Mouse (Mus musculus): ENCODE measurements around the gene B4galt3. TPM values are rescaled to one million over a fixed set of nuclear protein-coding genes. Genes with fewer than 3 reads are reported as not detected.
A peak's percentile ranks its signal among the peaks of the same experiment; 100 is the strongest.

The B4galt3 gene
- polyA plus RNA-seq, 1 experiment from 2014 or later = 27.0 TPM

DNA sequence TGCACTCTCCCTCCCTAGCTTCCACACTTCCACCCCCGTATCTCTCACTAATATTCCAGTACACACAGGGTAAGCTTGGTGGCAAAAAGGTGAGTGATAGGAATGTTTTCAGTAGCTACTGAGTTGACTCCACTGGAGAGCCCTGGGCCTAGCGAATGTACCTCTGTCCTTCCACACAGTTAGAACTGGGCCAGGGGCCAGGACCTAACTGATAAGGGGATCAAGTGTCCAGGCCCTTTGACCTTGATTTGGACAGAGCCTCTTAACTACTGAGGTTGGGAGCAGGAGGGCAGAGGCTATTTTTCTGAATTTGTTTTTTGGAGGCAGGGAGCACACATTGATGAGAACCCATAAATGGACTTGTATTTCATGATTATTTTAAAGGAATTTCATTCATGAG lies 46.3 kb upstream of the B4galt3 start:
- Histone ChIP-seq H3K4me1 (replicated peaks; ENCODE audit: control insufficient read depth, insufficient read depth, low read length) (peaks cover 10% of the 10 kb centered on the region), H3K4me3 (ENCODE audit: low read depth, low read length) (no peak overlapping the region), H3K9me3 (ENCODE audit: control insufficient read depth) (no peaks in the 10 kb centered on the region), H3K4me2 (replicated peaks; ENCODE audit: low read depth) (no peak overlapping the region), H3K27me3 (replicated peaks; ENCODE audit: control insufficient read depth, insufficient read depth, low read length) (no peaks in the 10 kb centered on the region), H3K9ac (ENCODE audit: low read depth, low read length) (no peak overlapping the region), H3K27ac (ENCODE audit: low read depth, low read length) (no peak overlapping the region), H3K36me3 (ENCODE audit: control insufficient read depth, insufficient read depth) (peaks cover 18% of the 10 kb centered on the region)
- WGBS = 70% methylated on average over 2 of the region's 2 CpGs
- ATAC-seq = no peak
- TF ChIP-seq CTCF (IDR thresholded peaks at IDR 0.05; ENCODE audit: low read depth) = no peak

DNA sequence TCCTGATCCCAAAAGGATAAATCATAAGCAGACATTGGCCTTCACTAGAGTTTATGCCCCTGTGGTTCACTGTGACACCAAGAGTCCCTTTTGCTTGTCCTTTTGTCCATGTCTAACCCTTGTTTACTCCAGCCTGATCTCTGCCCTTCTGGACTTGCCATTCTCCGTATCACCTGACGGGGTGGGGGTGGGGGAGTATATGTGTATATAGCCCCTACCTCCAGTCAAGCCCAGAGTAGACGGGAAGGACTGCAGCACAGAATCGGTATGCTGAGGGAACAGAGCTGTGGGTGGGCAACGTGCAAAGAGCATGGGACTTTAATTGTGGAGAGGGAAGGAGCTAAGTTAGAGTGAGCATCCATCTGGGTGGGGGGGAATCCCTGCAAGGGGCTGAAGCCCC lies 45.3 kb upstream of the B4galt3 start, which contains the start of gene Apoa2:
Gene Apoa2, plus strand, starts transcription at position 198 of the 400 bp plus-strand sequence.
- Histone ChIP-seq H3K36me3 (ENCODE audit: control insufficient read depth, insufficient read depth) (peaks cover 7% of the 10 kb centered on the region), H3K4me3 (ENCODE audit: low read depth, low read length) (no peak within 1 kb of the TSS), H3K9ac (ENCODE audit: low read depth, low read length) (no peak within 1 kb of the TSS), H3K4me2 (replicated peaks; ENCODE audit: low read depth) (no peak within 1 kb of the TSS), H3K9me3 (ENCODE audit: control insufficient read depth) (no peaks in the 10 kb centered on the region), H3K27me3 (replicated peaks; ENCODE audit: control insufficient read depth, insufficient read depth, low read length) (no peaks in the 10 kb centered on the region), H3K27ac (ENCODE audit: low read depth, low read length) (no peak within 1 kb of the TSS), H3K4me1 (replicated peaks; ENCODE audit: control insufficient read depth, insufficient read depth, low read length) (peaks cover 10% of the 10 kb centered on the region)
- ATAC-seq = no peak
- WGBS = 61% methylated on average over 5 of the region's 5 CpGs
- no peak for TF ChIP-seq CTCF (IDR thresholded peaks at IDR 0.05; ENCODE audit: low read depth)

DNA sequence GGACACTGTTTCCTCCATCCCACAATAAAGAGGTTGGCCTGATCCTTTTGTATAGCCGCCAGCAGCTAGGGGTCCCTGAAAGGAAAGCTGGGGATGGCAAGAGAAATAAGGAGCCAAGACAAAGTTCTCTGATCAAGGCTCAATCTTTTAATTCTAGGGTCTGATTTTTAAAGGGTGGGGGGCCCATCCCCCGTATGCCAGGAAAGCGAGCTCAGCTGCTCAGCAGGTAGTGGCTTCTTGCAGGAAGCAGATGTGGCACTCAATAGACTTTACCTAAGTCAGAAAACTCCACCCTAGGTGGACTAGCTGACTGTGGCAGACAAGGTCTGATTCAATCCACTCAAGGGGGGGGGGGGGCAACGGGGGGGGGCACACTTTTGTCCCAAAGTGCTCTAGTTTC lies 43.3 kb upstream of the B4galt3 start:
- no peak for ATAC-seq
- no peaks in the 10 kb centered on the region for H3K9me3 ChIP-seq (ENCODE audit: control insufficient read depth)
- TF ChIP-seq CTCF (IDR thresholded peaks at IDR 0.05; ENCODE audit: low read depth) = no peak
- no peak overlapping the region for H3K4me3 ChIP-seq (ENCODE audit: low read depth, low read length)
- no peak overlapping the region for H3K27ac ChIP-seq (ENCODE audit: low read depth, low read length)
- H3K36me3 ChIP-seq (ENCODE audit: control insufficient read depth, insufficient read depth) = no peaks in the 10 kb centered on the region
- no peaks in the 10 kb centered on the region for H3K27me3 ChIP-seq (replicated peaks; ENCODE audit: control insufficient read depth, insufficient read depth, low read length)
- WGBS = 60% methylated on average over 4 of the region's 4 CpGs
- H3K4me1 ChIP-seq (replicated peaks; ENCODE audit: control insufficient read depth, insufficient read depth, low read length) = 0 out of 2 replicates have a peak, but pooled peaks cover 2% of the 10 kb centered on the region
- no peak overlapping the region for H3K4me2 ChIP-seq (replicated peaks; ENCODE audit: low read depth)
- no peak overlapping the region for H3K9ac ChIP-seq (ENCODE audit: low read depth, low read length)

- Histone ChIP-seq H3K9ac (ENCODE audit: low read depth, low read length) (no peak overlapping the region), H3K27me3 (replicated peaks; ENCODE audit: control insufficient read depth, insufficient read depth, low read length) (no peaks in the 10 kb centered on the region), H3K36me3 (ENCODE audit: control insufficient read depth, insufficient read depth) (no peaks in the 10 kb centered on the region), H3K4me1 (replicated peaks; ENCODE audit: control insufficient read depth, insufficient read depth, low read length) (no peaks in the 10 kb centered on the region), H3K4me3 (ENCODE audit: low read depth, low read length) (no peak overlapping the region), H3K27ac (ENCODE audit: low read depth, low read length) (no peak overlapping the region), H3K4me2 (replicated peaks; ENCODE audit: low read depth) (no peak overlapping the region), H3K9me3 (ENCODE audit: control insufficient read depth) (no peaks in the 10 kb centered on the region)
- no peak for TF ChIP-seq CTCF (IDR thresholded peaks at IDR 0.05; ENCODE audit: low read depth)
- ATAC-seq = no peak
- WGBS = 93% methylated on average over 1 of the region's 1 CpGs
These were observed 42.2 kb upstream of the B4galt3 start for GRCm38 (mm10) chr1:171227879-171228278.

- no peak overlapping the region for H3K9ac ChIP-seq (ENCODE audit: low read depth, low read length)
- H3K27ac ChIP-seq (ENCODE audit: low read depth, low read length) = no peak overlapping the region
- 74% methylated on average over 6 of the region's 6 CpGs for WGBS
These were observed 40.4 kb upstream of the B4galt3 start for GRCm38 (mm10) chr1:171229750-171230149.

DNA sequence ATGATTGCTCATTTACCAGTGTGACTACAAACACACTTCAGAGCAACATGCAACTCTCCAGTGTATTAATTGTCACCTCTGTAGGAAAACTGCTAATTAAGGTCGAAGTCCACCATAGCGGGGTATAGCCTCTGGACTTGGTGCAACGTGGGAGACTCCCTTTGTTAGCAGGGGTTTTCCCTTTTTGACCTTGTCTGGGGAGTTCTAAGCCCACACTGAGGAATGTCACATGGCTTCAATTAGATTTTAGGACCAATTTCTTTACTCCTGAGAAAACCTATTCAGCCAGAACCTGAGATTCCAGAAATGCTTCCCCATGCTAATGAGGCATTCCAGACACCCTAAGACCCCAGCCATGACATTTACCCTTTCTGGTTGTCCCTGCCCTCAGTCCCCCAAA lies 39.9 kb upstream of the B4galt3 start:
- H3K9ac ChIP-seq (ENCODE audit: low read depth, low read length) = no peak overlapping the region
- no peak for TF ChIP-seq CTCF (IDR thresholded peaks at IDR 0.05; ENCODE audit: low read depth)
- WGBS = 61% methylated on average over 3 of the region's 3 CpGs

More at GRCm38 (mm10) chr1:171229750-171230149, 40.4 kb upstream of the B4galt3 start:
- Histone ChIP-seq H3K9me3 (ENCODE audit: control insufficient read depth) (no peaks in the 10 kb centered on the region), H3K4me1 (replicated peaks; ENCODE audit: control insufficient read depth, insufficient read depth, low read length) (no peaks in the 10 kb centered on the region), H3K4me3 (ENCODE audit: low read depth, low read length) (no peak overlapping the region), H3K36me3 (ENCODE audit: control insufficient read depth, insufficient read depth) (peaks cover 14% of the 10 kb centered on the region), H3K4me2 (replicated peaks; ENCODE audit: low read depth) (no peak overlapping the region), H3K27me3 (replicated peaks; ENCODE audit: control insufficient read depth, insufficient read depth, low read length) (no peaks in the 10 kb centered on the region)
- ATAC-seq = no peak
- TF ChIP-seq CTCF (IDR thresholded peaks at IDR 0.05; ENCODE audit: low read depth) = no peak

GRCm38 (mm10) chr1:171231844-171232243 lies 38.3 kb upstream of the B4galt3 start:
- TF ChIP-seq CTCF (IDR thresholded peaks at IDR 0.05; ENCODE audit: low read depth) = no peak
- 73% methylated on average over 4 of the region's 4 CpGs for WGBS

More for the DNA sequence above, 39.9 kb upstream of the B4galt3 start:
- no peaks in the 10 kb centered on the region for H3K27me3 ChIP-seq (replicated peaks; ENCODE audit: control insufficient read depth, insufficient read depth, low read length)
- ATAC-seq = 0 out of 2 replicates have a peak, but pooled peaks have one; percentile 32
- H3K36me3 ChIP-seq (ENCODE audit: control insufficient read depth, insufficient read depth) = peaks cover 18% of the 10 kb centered on the region
- no peaks in the 10 kb centered on the region for H3K4me1 ChIP-seq (replicated peaks; ENCODE audit: control insufficient read depth, insufficient read depth, low read length)
- H3K4me3 ChIP-seq (ENCODE audit: low read depth, low read length) = no peak overlapping the region
- no peaks in the 10 kb centered on the region for H3K9me3 ChIP-seq (ENCODE audit: control insufficient read depth)
- no peak overlapping the region for H3K27ac ChIP-seq (ENCODE audit: low read depth, low read length)
- no peak overlapping the region for H3K4me2 ChIP-seq (replicated peaks; ENCODE audit: low read depth)

More at GRCm38 (mm10) chr1:171231844-171232243, 38.3 kb upstream of the B4galt3 start:
- H3K27me3 ChIP-seq (replicated peaks; ENCODE audit: control insufficient read depth, insufficient read depth, low read length) = no peaks in the 10 kb centered on the region
- no peak for ATAC-seq
- no peak overlapping the region for H3K4me2 ChIP-seq (replicated peaks; ENCODE audit: low read depth)
- H3K27ac ChIP-seq (ENCODE audit: low read depth, low read length) = no peak overlapping the region
- peaks cover 35% of the 10 kb centered on the region for H3K36me3 ChIP-seq (ENCODE audit: control insufficient read depth, insufficient read depth)
- H3K4me3 ChIP-seq (ENCODE audit: low read depth, low read length) = no peak overlapping the region
- H3K4me1 ChIP-seq (replicated peaks; ENCODE audit: control insufficient read depth, insufficient read depth, low read length) = no peaks in the 10 kb centered on the region
- H3K9me3 ChIP-seq (ENCODE audit: control insufficient read depth) = no peaks in the 10 kb centered on the region
- H3K9ac ChIP-seq (ENCODE audit: low read depth, low read length) = no peak overlapping the region
